Mouse (Mus musculus) MEL (cell line): Measurements from ENCODE around the gene Ppfibp2. TPM values are rescaled to one million over a fixed set of nuclear protein-coding genes. Genes with fewer than 3 reads are reported as not detected.

Experiments
- DNase-seq: peaks from one replicate; pipeline ENCODE4 v3.0.0; 2011; ENCODE audit warnings: low read depth, low spot score
- H3K27ac ChIP-seq: 2 replicates; pipeline ENCODE4 v1.5.1; 2012; ENCODE audit warnings: low read depth, mild to moderate bottlenecking, control low read depth, low read length, moderate library complexity; ENCODE audit not compliant: control insufficient read depth
- H3K27me3 ChIP-seq, 2 experiments: fragments of 150-350 bp in 1 of 2; sonication (generic) in 1 of 2; 2 replicates each; pipeline ENCODE4 v1.6.1; 2012; ENCODE audit warnings: low read length in 2 of 2, mild to moderate bottlenecking in 2 of 2, improper control_type of control experiment in 1 of 2, moderate library complexity in 1 of 2; ENCODE audit not compliant: insufficient read depth in 2 of 2, control insufficient read depth in 1 of 2
- H3K36me3 ChIP-seq, 2 experiments: 2 replicates each; pipeline ENCODE4 v1.6.1; 2012 to 2014; ENCODE audit warnings: low read length in 2 of 2, improper control_type of control experiment in 1 of 2, inconsistent platforms in 1 of 2, mild to moderate bottlenecking in 1 of 2; ENCODE audit not compliant: insufficient read depth in 2 of 2, control insufficient read depth in 1 of 2
- H3K4me1 ChIP-seq, 2 experiments: fragments of 150-350 bp in 1 of 2; sonication (generic) in 1 of 2; 2 replicates each; pipeline ENCODE4 v1.6.1; 2012; ENCODE audit warnings: low read length in 2 of 2, improper control_type of control experiment in 1 of 2, mild to moderate bottlenecking in 1 of 2; ENCODE audit not compliant: insufficient read depth in 2 of 2, control insufficient read depth in 1 of 2
- H3K4me3 ChIP-seq, 2 experiments: fragments of 150-350 bp in 1 of 2; sonication (generic) in 1 of 2; 2 replicates each; pipeline ENCODE4 v1.5.1; 2012; ENCODE audit warnings: low read depth in 2 of 2, low read length in 2 of 2, mild to moderate bottlenecking in 2 of 2, moderate library complexity in 2 of 2, control low read depth in 1 of 2, improper control_type of control experiment in 1 of 2; ENCODE audit not compliant: control insufficient read depth in 1 of 2, insufficient read depth in 1 of 2
- H3K79me2 ChIP-seq: 2 replicates; pipeline ENCODE4 v1.6.1; 2012; ENCODE audit warnings: mild to moderate bottlenecking, low read length, moderate library complexity; ENCODE audit not compliant: control insufficient read depth, poor library complexity, insufficient read depth
- H3K9ac ChIP-seq: 2 replicates; pipeline ENCODE4 v1.6.1; 2012; ENCODE audit warnings: low read depth, mild to moderate bottlenecking, control low read depth, low read length, moderate library complexity; ENCODE audit not compliant: control insufficient read depth, poor library complexity, severe bottlenecking
- H3K9me3 ChIP-seq: fragments of 150-350 bp; sonication (generic); replicated peaks from 2 replicates; pipeline ENCODE4 v1.6.1; 2012; ENCODE audit warnings: mild to moderate bottlenecking, low read length, improper control_type of control experiment, moderate library complexity; ENCODE audit not compliant: insufficient read depth
- BHLHE40 ChIP-seq: IDR thresholded peaks from 2 replicates; pipeline ENCODE4 v1.6.1; 2012; ENCODE audit warnings: low read depth, mild to moderate bottlenecking, inconsistent platforms, low read length, improper control_type of control experiment, borderline replicate concordance
- CTCF ChIP-seq, 3 experiments: IDR thresholded peaks in 2 of 3; conservative IDR thresholded peaks in 1 of 3; 2 replicates each; pipeline ENCODE4 v1.5.1; 2011 to 2012; ENCODE audit warnings: low read length in 3 of 3, low read depth in 2 of 3, mild to moderate bottlenecking in 2 of 3, improper control_type of control experiment in 1 of 3, inconsistent platforms in 1 of 3, mixed read lengths in 1 of 3, moderate library complexity in 1 of 3; ENCODE audit not compliant: control insufficient read depth in 1 of 3, insufficient read depth in 1 of 3, poor library complexity in 1 of 3, severe bottlenecking in 1 of 3
- ELF1 ChIP-seq: IDR thresholded peaks from 2 replicates; pipeline ENCODE4 v1.6.1; 2014; ENCODE audit warnings: low read depth, mild to moderate bottlenecking, inconsistent platforms, low read length, improper control_type of control experiment, moderate library complexity
- EP300 ChIP-seq, 2 experiments: IDR thresholded peaks; 2 replicates each; pipeline ENCODE4 v1.6.1; 2011; ENCODE audit warnings: improper control_type of control experiment in 2 of 2, low read length in 2 of 2, low read depth in 1 of 2, mild to moderate bottlenecking in 1 of 2
- ETS1 ChIP-seq: IDR thresholded peaks from 2 replicates; pipeline ENCODE4 v1.6.1; 2012; ENCODE audit warnings: low read depth, mild to moderate bottlenecking, inconsistent platforms, low read length, improper control_type of control experiment, moderate library complexity
- GABPA ChIP-seq: IDR thresholded peaks from 2 replicates; pipeline ENCODE4 v1.6.1; 2012; ENCODE audit warnings: low read depth, mild to moderate bottlenecking, inconsistent platforms, low read length, improper control_type of control experiment, moderate library complexity
- GATA1 ChIP-seq: IDR thresholded peaks from 2 replicates; pipeline ENCODE4 v1.6.1; 2011; ENCODE audit warnings: low read depth, low read length, improper control_type of control experiment
- JUND ChIP-seq: IDR thresholded peaks from 2 replicates; pipeline ENCODE4 v1.6.1; 2011; ENCODE audit warnings: low read depth, mild to moderate bottlenecking, improper control_type of control experiment, low read length
- MAX ChIP-seq: IDR thresholded peaks from 2 replicates; pipeline ENCODE4 v1.6.1; 2011; ENCODE audit warnings: low read length, improper control_type of control experiment
- MEF2A ChIP-seq: IDR thresholded peaks from 2 replicates; pipeline ENCODE4 v1.6.1; 2014; ENCODE audit warnings: low read depth, mild to moderate bottlenecking, inconsistent platforms, low read length, improper control_type of control experiment; ENCODE audit not compliant: poor library complexity, insufficient replicate concordance, severe bottlenecking; ENCODE audit errors: extremely low read depth
- MXI1 ChIP-seq: IDR thresholded peaks from 2 replicates; pipeline ENCODE4 v1.6.1; 2011; ENCODE audit warnings: mild to moderate bottlenecking, low read depth, low read length, improper control_type of control experiment
- MYB ChIP-seq: IDR thresholded peaks from 2 replicates; pipeline ENCODE4 v1.6.1; 2011; ENCODE audit warnings: mild to moderate bottlenecking, low read depth, low read length, improper control_type of control experiment
- NELFE ChIP-seq: IDR thresholded peaks from 2 replicates; pipeline ENCODE4 v1.6.1; 2011; ENCODE audit warnings: low read depth, low read length, improper control_type of control experiment
- POLR2A ChIP-seq, 2 experiments: IDR thresholded peaks; 2 replicates each; pipeline ENCODE4 v1.6.1; 2011 to 2012; ENCODE audit warnings: low read length in 2 of 2, mild to moderate bottlenecking in 2 of 2, control low read depth in 1 of 2, improper control_type of control experiment in 1 of 2, low read depth in 1 of 2, moderate library complexity in 1 of 2; ENCODE audit not compliant: control insufficient read depth in 1 of 2, insufficient read depth in 1 of 2, poor library complexity in 1 of 2
- POLR2AphosphoS2 ChIP-seq: IDR thresholded peaks from 2 replicates; pipeline ENCODE4 v1.6.1; 2011; ENCODE audit warnings: low read length, improper control_type of control experiment
- RAD21 ChIP-seq: IDR thresholded peaks from 2 replicates; pipeline ENCODE4 v1.6.1; 2011; ENCODE audit warnings: mild to moderate bottlenecking, low read depth, low read length, improper control_type of control experiment
- RCOR1 ChIP-seq: IDR thresholded peaks from 2 replicates; pipeline ENCODE4 v1.6.1; 2012; ENCODE audit warnings: low read depth, mild to moderate bottlenecking, inconsistent platforms, low read length, improper control_type of control experiment
- SIN3A ChIP-seq: IDR thresholded peaks from 2 replicates; pipeline ENCODE4 v1.6.1; 2012; ENCODE audit warnings: low read length, improper control_type of control experiment, inconsistent platforms
- SMC3 ChIP-seq: IDR thresholded peaks from 2 replicates; pipeline ENCODE4 v1.6.1; 2011; ENCODE audit warnings: low read depth, low read length, improper control_type of control experiment
- TAL1 ChIP-seq: IDR thresholded peaks from 2 replicates; pipeline ENCODE4 v1.6.1; 2012; ENCODE audit warnings: mild to moderate bottlenecking, inconsistent platforms, low read length, moderate library complexity, mixed read lengths
- USF1 ChIP-seq: IDR thresholded peaks from 2 replicates; pipeline ENCODE4 v1.6.1; 2014; ENCODE audit warnings: low read depth, mild to moderate bottlenecking, inconsistent platforms, low read length, improper control_type of control experiment, moderate library complexity
- USF2 ChIP-seq, 2 experiments: IDR thresholded peaks; 2 replicates each; pipeline ENCODE4 v1.6.1; 2011 to 2012; ENCODE audit warnings: improper control_type of control experiment in 2 of 2, low read length in 2 of 2, borderline replicate concordance in 1 of 2, inconsistent platforms in 1 of 2, low read depth in 1 of 2, mild to moderate bottlenecking in 1 of 2; ENCODE audit not compliant: insufficient read depth in 1 of 2
- ZKSCAN1 ChIP-seq: IDR thresholded peaks from 2 replicates; pipeline ENCODE4 v1.6.1; 2012; ENCODE audit warnings: low read depth, mild to moderate bottlenecking, inconsistent platforms, low read length, improper control_type of control experiment, moderate library complexity
- ZMIZ1 ChIP-seq: IDR thresholded peaks from 2 replicates; pipeline ENCODE4 v1.6.1; 2012; ENCODE audit warnings: low read depth, mild to moderate bottlenecking, inconsistent platforms, low read length, improper control_type of control experiment, moderate library complexity
- ZNF384 ChIP-seq: IDR thresholded peaks from 2 replicates; pipeline ENCODE4 v1.6.1; 2012; ENCODE audit warnings: low read depth, mild to moderate bottlenecking, inconsistent platforms, low read length, improper control_type of control experiment
- polyA plus RNA-seq, 2 experiments: library from polyadenylated mRNA; stranded (reverse) in 1 of 2; unstranded in 1 of 2; fragments of >175 nt in 1 of 2; fragments of >200 nt in 1 of 2; gene quantifications; 2 replicates each; pipeline versions ENCODE4 v1.2.1 to v1.2.4; 2012; ENCODE audit warnings: low replicate concordance in 2 of 2, low read depth in 1 of 2; ENCODE audit not compliant: insufficient read length in 2 of 2, insufficient read depth in 1 of 2, missing spikeins in 1 of 2
- total RNA-seq: library from RNA; depleted of rRNA; stranded (reverse); fragments of 300-350 nt; gene quantifications from 2 replicates; pipeline ENCODE4 v1.2.3, GENCODE M21; 2012

The Ppfibp2 gene
- total and polyA plus RNA-seq, 3 experiments: not detected

DNA sequence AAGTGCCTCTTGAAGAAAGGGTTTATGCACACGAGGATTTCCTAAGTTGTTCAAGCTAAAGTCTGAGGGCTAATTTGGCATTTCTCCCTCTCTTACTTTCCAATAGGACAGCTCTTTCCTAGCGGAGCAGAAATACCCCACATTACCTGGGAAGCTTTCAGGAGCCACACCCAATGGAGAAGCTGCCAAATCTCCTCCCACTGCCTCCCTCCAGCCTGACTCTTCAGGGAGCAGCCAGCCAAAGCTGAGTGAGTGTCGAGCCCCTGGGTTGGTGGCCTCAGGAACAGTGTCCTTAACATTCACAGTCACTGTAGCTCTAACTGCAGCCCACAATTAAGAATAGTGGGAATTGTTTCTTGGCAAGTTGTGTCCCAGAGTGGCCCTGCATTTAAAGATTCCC, 132.5 kb downstream of the Ppfibp2 start:
- Histone ChIP-seq H3K79me2 (no peaks in the 10 kb centered on the region), H3K9ac (no peak overlapping the region), H3K36me3 (no peaks in the 10 kb centered on the region), H3K27me3 (no peaks in the 10 kb centered on the region), H3K4me3 (no peak overlapping the region), H3K9me3 (no peaks in the 10 kb centered on the region), H3K27ac (no peak overlapping the region), H3K4me1 (no peaks in the 10 kb centered on the region)
- DNase-seq: no peak
- no peak for TF ChIP-seq ZNF384
- no peak for TF ChIP-seq CTCF (IDR thresholded peaks at IDR 0.05 in 2 of 3, conservative IDR thresholded peaks at IDR 0.05 in 1 of 3; ENCODE audit: control insufficient read depth in 1 of 3, insufficient read depth in 1 of 3, low read depth in 2 of 3, low read length in 3 of 3, poor library complexity in 1 of 3, severe bottlenecking in 1 of 3)
- TF ChIP-seq POLR2AphosphoS2: no peak
- TF ChIP-seq SIN3A: no peak
- TF ChIP-seq JUND: no peak
- no peak for TF ChIP-seq ZKSCAN1
- TF ChIP-seq USF1: no peak
- no peak for TF ChIP-seq GATA1
- no peak for TF ChIP-seq EP300 (IDR thresholded peaks at IDR 0.05; ENCODE audit: low read depth in 1 of 2, low read length in 2 of 2)
- TF ChIP-seq MAX: no peak
- TF ChIP-seq NELFE: no peak
- TF ChIP-seq ELF1: no peak
- no peak for TF ChIP-seq RCOR1
- no peak for TF ChIP-seq GABPA
- TF ChIP-seq MYB: no peak
- no peak for TF ChIP-seq SMC3
- no peak for TF ChIP-seq TAL1
- no peak for TF ChIP-seq POLR2A (IDR thresholded peaks at IDR 0.05; ENCODE audit: control insufficient read depth in 1 of 2, insufficient read depth in 1 of 2, low read depth in 1 of 2, low read length in 2 of 2, poor library complexity in 1 of 2)
- TF ChIP-seq ETS1: no peak
- no peak for TF ChIP-seq ZMIZ1

DNA sequence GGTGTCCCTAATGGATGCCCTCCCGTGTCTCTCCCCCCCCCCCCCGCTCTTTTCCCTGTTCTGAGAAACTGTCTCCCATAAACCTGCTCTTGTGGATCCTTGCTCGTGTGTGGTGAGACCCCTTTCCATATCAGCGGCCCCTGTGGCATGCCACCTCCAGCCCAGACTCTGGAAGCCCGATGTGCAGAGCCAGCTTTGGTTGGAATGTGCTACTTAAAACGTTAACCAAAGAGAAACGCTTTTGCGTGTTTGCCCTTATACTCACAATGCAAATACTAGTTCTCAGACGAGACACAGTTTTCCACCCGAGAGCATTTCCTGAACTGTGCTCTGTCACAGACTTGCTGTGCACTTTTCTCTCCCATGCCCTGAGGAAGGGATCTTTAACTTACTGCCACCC, 135.6 kb downstream of the Ppfibp2 start:
- no peaks in the 10 kb centered on the region for H3K36me3 ChIP-seq
- H3K4me3 ChIP-seq: no peak overlapping the region
- DNase-seq: no peak
- no peak overlapping the region for H3K27ac ChIP-seq
- no peaks in the 10 kb centered on the region for H3K27me3 ChIP-seq
- no peaks in the 10 kb centered on the region for H3K9me3 ChIP-seq
- no peaks in the 10 kb centered on the region for H3K79me2 ChIP-seq
- no peak for TF ChIP-seq EP300 (IDR thresholded peaks at IDR 0.05; ENCODE audit: low read depth in 1 of 2, low read length in 2 of 2)
- TF ChIP-seq BHLHE40: no peak
- TF ChIP-seq MAX: no peak
- TF ChIP-seq MEF2A: no peak
- TF ChIP-seq ZNF384: no peak
- no peak for TF ChIP-seq GATA1
- no peak for TF ChIP-seq RAD21
- TF ChIP-seq MXI1: no peak
- TF ChIP-seq USF2 (IDR thresholded peaks at IDR 0.05; ENCODE audit: borderline replicate concordance in 1 of 2, insufficient read depth in 1 of 2, low read depth in 1 of 2, low read length in 2 of 2): no peak
- TF ChIP-seq ELF1: no peak
- TF ChIP-seq MYB: no peak
- H3K4me1 ChIP-seq: no peaks in the 10 kb centered on the region
- H3K9ac ChIP-seq: no peak overlapping the region
